Mouse (Mus musculus) cerebellum, postnatal 4 days (tissue): ENCODE measurements around the gene 1700028J19Rik.

ENCODE experiments used
- DNase-seq, 2 experiments: peaks; one replicate each; pipeline ENCODE4 v3.0.0; 2022; ENCODE audit warnings: low spot score in 2 of 2, mixed read lengths in 1 of 2

Gene 1700028J19Rik

GRCm38 (mm10) chr7:44246055-44246983, at the start of gene 1700028J19Rik, which contains the start of gene 2410002F23Rik:
Gene 1700028J19Rik (minus strand): TSS chr7:44246695.
Gene 2410002F23Rik (plus strand): TSS chr7:44246722.
- peak; percentile 84 to 93 for DNase-seq

GRCm38 (mm10) chr7:44291418-44291817, 44.9 kb upstream of the 1700028J19Rik start:
- DNase-seq = no peak

- DNase-seq = no peak
Observed at GRCm38 (mm10) chr7:44290986-44291385, 44.5 kb upstream of the 1700028J19Rik start.

- no peak for DNase-seq
Observed at GRCm38 (mm10) chr7:44287760-44288159, 41.3 kb upstream of the 1700028J19Rik start.

GRCm38 (mm10) chr7:44281586-44281985, 35.1 kb upstream of the 1700028J19Rik start:
- no peak for DNase-seq

- DNase-seq = no peak
Observed at GRCm38 (mm10) chr7:44280959-44281358, 34.5 kb upstream of the 1700028J19Rik start.

GRCm38 (mm10) chr7:44277250-44277622, 30.7 kb upstream of the 1700028J19Rik start:
- DNase-seq = peak in 1 of 2 experiments; percentile 53

- no peak for DNase-seq
Observed at GRCm38 (mm10) chr7:44276461-44277249, 30.2 kb upstream of the 1700028J19Rik start.

GRCm38 (mm10) chr7:44275546-44275945, 29.1 kb upstream of the 1700028J19Rik start:
- no peak for DNase-seq

- no peak for DNase-seq
Observed at GRCm38 (mm10) chr7:44274096-44274495, 27.6 kb upstream of the 1700028J19Rik start.

GRCm38 (mm10) chr7:44273446-44273845, 27.0 kb upstream of the 1700028J19Rik start:
- DNase-seq = no peak

GRCm38 (mm10) chr7:44272546-44272945, 26.1 kb upstream of the 1700028J19Rik start:
- no peak for DNase-seq

GRCm38 (mm10) chr7:44271309-44271708, 24.8 kb upstream of the 1700028J19Rik start:
- DNase-seq = no peak

GRCm38 (mm10) chr7:44269397-44269796, 22.9 kb upstream of the 1700028J19Rik start:
- DNase-seq = no peak

- no peak for DNase-seq
Observed at GRCm38 (mm10) chr7:44268117-44268516, 21.6 kb upstream of the 1700028J19Rik start.

GRCm38 (mm10) chr7:44262791-44263643, 16.5 kb upstream of the 1700028J19Rik start:
- peak; percentile 97 to 99 for DNase-seq

GRCm38 (mm10) chr7:44261147-44261546, 14.7 kb upstream of the 1700028J19Rik start, which contains the start of gene Gm15517:
Gene Gm15517 (plus strand): TSS chr7:44261447.
- no peak for DNase-seq

- DNase-seq = no peak
Observed at GRCm38 (mm10) chr7:44260410-44260809, 13.9 kb upstream of the 1700028J19Rik start.

- no peak for DNase-seq
Observed at GRCm38 (mm10) chr7:44257278-44257677, 10.8 kb upstream of the 1700028J19Rik start, which contains the start of gene Acp4. Gene Acp4 (minus strand): TSS chr7:44257378.

GRCm38 (mm10) chr7:44254930-44255329, 8.4 kb upstream of the 1700028J19Rik start:
- DNase-seq = no peak

- DNase-seq = no peak
Observed at GRCm38 (mm10) chr7:44253023-44253616, 6.6 kb upstream of the 1700028J19Rik start.
